Mouse (Mus musculus) brain, embryonic 14.5 days (tissue): ENCODE results near the gene Clspn.

Experiments
- CTCF ChIP-seq: fragments of 200-500 bp; IDR thresholded peaks from 2 replicates; pipeline ENCODE4 v1.5.1; 2012; ENCODE audit warnings: inconsistent platforms, mild to moderate bottlenecking, moderate library complexity, borderline replicate concordance; ENCODE audit not compliant: insufficient read depth, insufficient read length; ENCODE audit errors: extremely low read depth
- POLR2A ChIP-seq: fragments of 200-500 bp; IDR thresholded peaks from 2 replicates; pipeline ENCODE4 v1.6.1; 2012; ENCODE audit warnings: mild to moderate bottlenecking, inconsistent platforms, borderline replicate concordance; ENCODE audit not compliant: poor library complexity, insufficient read depth, insufficient read length, severe bottlenecking; ENCODE audit errors: extremely low read depth

DNA sequence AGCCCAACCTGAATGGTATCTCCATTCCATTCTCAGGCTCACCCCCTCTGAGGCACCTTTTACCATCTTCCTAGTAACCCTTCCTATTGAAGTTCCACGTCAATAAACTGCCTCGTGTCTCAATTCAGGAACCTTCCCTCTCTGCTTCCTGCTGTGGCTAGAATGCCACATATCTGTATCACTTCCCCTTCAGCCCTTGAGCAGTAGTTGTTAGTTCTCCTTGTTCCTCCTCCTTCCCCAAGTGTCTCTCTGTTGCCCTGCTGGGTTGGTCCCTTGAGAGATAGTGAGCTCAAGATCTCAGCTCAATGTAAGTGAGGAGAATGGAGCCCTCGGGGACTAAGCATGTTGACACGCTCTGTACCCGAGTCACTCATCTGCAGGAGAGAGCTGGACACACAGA lies 19.9 kb upstream of the Clspn start:
- TF ChIP-seq POLR2A: no peak
- no peak for TF ChIP-seq CTCF
